Mouse (Mus musculus) ES-Bruce4 (cell line): ENCODE measurements around the gene Vps52.

Experiments used
- CTCF ChIP-seq: IDR thresholded peaks from one replicate; pipeline ENCODE4 v1.8.1; 2011; ENCODE audit warnings: low read depth, low read length
- EP300 ChIP-seq: IDR thresholded peaks from 2 replicates; pipeline ENCODE4 v1.6.1; 2011; ENCODE audit warnings: low read depth, low read length; ENCODE audit not compliant: insufficient read depth
- POLR2A ChIP-seq: IDR thresholded peaks from one replicate; pipeline ENCODE4 v1.8.1; 2011; ENCODE audit warnings: low read length; ENCODE audit not compliant: insufficient read depth

DNA sequence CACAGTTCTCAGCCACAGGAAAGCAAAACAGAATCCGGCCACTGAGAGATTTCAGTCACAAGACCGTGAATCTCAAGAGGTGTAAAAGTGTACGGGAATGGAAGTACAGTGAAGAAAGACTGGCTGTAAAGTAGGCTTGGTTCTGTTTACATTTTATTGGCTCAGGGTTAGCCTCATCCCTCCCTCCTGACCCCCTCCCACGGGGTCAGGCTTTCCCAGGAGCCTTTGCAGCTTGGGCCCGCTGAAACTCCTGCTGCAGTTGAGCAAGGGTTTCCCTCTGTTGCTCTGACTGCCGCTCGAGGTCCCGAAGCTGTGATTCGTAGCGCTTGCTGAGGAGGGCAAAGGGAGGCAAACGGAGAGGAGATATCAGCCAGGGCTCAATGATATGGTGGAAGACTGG is 16.8 kb upstream of the Vps52 start:
- TF ChIP-seq CTCF = no peak
- no peak for TF ChIP-seq EP300
- no peak for TF ChIP-seq POLR2A
